Mouse (Mus musculus) hindbrain, embryonic 10.5 days (tissue): Measurements from ENCODE around the gene Clcn2. TPM values are rescaled to one million over a fixed set of nuclear protein-coding genes. Genes with fewer than 3 reads are reported as not detected.

Experiments used
- DNase-seq: peaks from one replicate; pipeline ENCODE4 v3.0.0-alpha.2; 2017; ENCODE audit warnings: low spot score
- H3K27ac ChIP-seq: fragments of 300-500 bp; sonication (generic); 2 replicates; pipeline ENCODE4 v1.5.1; 2016; ENCODE audit warnings: mild to moderate bottlenecking, moderate library complexity
- H3K27me3 ChIP-seq: fragments of 300-500 bp; sonication (generic); 2 replicates; pipeline ENCODE4 v1.6.1; 2016; ENCODE audit warnings: mild to moderate bottlenecking; ENCODE audit not compliant: poor library complexity, insufficient read depth, severe bottlenecking
- H3K36me3 ChIP-seq: fragments of 300-500 bp; sonication (generic); 2 replicates; pipeline ENCODE4 v1.6.1; 2016; ENCODE audit warnings: mild to moderate bottlenecking, moderate library complexity
- H3K4me1 ChIP-seq: fragments of 300-500 bp; sonication (generic); replicated peaks from 2 replicates; pipeline ENCODE4 v1.6.1; 2016; ENCODE audit warnings: mild to moderate bottlenecking
- H3K4me3 ChIP-seq: fragments of 300-500 bp; sonication (generic); 2 replicates; pipeline ENCODE4 v1.5.1; 2016; ENCODE audit warnings: mild to moderate bottlenecking, moderate library complexity
- H3K9me3 ChIP-seq: fragments of 300-500 bp; sonication (generic); 2 replicates; pipeline ENCODE4 v1.6.1; 2016; ENCODE audit warnings: mild to moderate bottlenecking, moderate library complexity
- WGBS: fragments of 180-500 bp; shearing (Covaris S2); methylation state at CpG from one replicate; pipeline ENCODE4 v1.1.7; 2016; 5-methylcytosine and 5-hydroxymethylcytosine counted together
- polyA plus RNA-seq: library from polyadenylated mRNA; unstranded; fragments of >200 nt; fragmentation: Nextera tagmentation; extraction: Ambion mirVana; gene quantifications from 2 replicates; pipeline ENCODE4 v1.2.1, GENCODE M21; 2016

Clcn2 gene
- polyA plus RNA-seq, 1 experiment from 2014 or later = 22.1 TPM

DNA sequence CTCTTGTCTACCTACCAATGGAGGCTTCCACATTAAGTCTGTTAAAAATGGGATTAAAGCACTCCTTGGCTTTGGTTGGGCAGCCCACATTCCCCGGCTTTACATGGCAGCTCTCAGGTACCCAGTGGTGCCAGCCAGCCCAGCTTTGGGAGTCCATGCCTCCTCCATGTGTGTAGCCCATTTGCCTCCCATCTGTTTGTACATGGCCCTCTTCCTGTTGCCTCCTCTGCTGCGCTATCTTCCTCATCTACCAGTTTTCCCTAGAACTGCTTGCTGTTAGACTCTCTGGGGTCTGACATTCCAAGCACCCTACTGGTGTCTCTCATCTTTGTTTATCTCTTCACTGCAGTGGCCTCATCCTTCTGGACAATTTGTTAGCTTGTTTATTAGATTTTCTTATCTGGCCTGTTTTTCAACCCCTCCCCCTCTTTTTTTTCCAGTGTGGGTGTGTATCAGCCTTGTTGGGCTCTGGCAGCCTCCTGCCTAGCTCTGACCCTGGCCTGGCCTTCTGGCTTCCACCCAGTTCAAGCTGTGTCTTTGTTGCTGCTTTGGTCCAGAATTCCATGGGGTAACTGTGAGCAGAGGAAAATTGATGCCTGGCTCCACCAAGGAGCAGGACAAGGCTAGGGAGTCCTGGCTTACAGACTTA is 11.0 kb downstream of the Clcn2 start:
- 86% methylated on average over 2 of the region's 2 CpGs for WGBS
- Histone ChIP-seq H3K27ac (0 out of 2 replicates have a peak overlapping the region, but pooled peaks have one; percentile 6), H3K4me1 (peaks cover 54% of the 10 kb centered on the region), H3K9me3 (no peaks in the 10 kb centered on the region), H3K27me3 (no peaks in the 10 kb centered on the region), H3K36me3 (peaks cover 89% of the 10 kb centered on the region), H3K4me3 (no peak overlapping the region)
- DNase-seq = no peak

DNA sequence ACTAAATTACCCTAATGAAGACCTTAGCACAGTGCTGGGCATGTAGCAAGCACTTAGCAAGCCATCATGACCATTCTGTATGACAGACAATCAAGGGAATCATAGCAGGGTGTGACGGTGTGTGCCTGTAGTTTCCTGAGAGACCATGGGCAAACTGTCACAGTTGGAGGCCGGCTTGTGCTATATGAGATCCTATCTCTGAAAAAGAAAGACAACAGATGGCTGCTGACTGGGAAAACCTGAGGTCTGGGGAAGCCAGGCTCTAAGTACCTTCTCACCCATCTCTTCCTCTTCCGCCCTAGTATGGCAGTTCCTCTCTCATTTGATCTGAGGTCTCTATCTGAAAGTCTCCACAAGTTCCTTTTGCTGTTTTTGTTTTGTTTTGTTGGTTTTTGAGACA is 11.8 kb downstream of the Clcn2 start:
- 76% methylated on average over 3 of the region's 3 CpGs for WGBS
- no peak for DNase-seq

GRCm38 (mm10) chr16:20703699-20704400 is 13.7 kb downstream of the Clcn2 start:
- no peak for DNase-seq
- no peak overlapping the region for H3K4me3 ChIP-seq
- no peaks in the 10 kb centered on the region for H3K27me3 ChIP-seq
- H3K9me3 ChIP-seq = no peaks in the 10 kb centered on the region
- no peak overlapping the region for H3K27ac ChIP-seq
- peaks cover 59% of the 10 kb centered on the region for H3K4me1 ChIP-seq
- 95% methylated on average over 6 of the region's 6 CpGs for WGBS
- H3K36me3 ChIP-seq = peaks cover 75% of the 10 kb centered on the region

More for the DNA sequence above, 11.8 kb downstream of the Clcn2 start:
- no peaks in the 10 kb centered on the region for H3K27me3 ChIP-seq
- H3K9me3 ChIP-seq = no peaks in the 10 kb centered on the region
- H3K4me1 ChIP-seq = peaks cover 59% of the 10 kb centered on the region
- H3K27ac ChIP-seq = no peak overlapping the region
- H3K4me3 ChIP-seq = no peak overlapping the region
- peaks cover 82% of the 10 kb centered on the region for H3K36me3 ChIP-seq

DNA sequence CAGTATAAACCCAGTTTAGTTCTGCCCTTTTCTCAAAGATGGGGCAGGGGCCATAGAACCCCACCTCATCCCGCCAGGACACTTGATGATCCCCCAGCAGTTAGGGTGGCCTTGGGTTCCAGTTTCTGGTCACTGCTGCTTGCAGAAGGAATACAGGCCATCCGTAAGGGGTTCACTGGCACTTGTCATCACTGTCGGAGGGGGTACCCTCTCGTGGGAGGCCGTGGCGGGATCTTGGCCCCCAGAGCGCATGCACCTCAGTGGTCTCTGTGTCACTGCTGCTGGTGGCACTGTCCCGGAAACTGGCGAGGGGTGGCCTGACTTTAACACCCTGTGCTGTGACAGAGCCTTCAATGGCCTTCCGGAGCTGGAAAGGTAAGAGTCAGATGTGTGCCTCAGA is 14.5 kb downstream of the Clcn2 start:
- Histone ChIP-seq H3K4me1 (peaks cover 59% of the 10 kb centered on the region), H3K9me3 (no peaks in the 10 kb centered on the region), H3K27ac (0 out of 2 replicates have a peak overlapping the region, but pooled peaks have one; percentile 23), H3K4me3 (no peak overlapping the region), H3K27me3 (no peaks in the 10 kb centered on the region), H3K36me3 (peaks cover 67% of the 10 kb centered on the region)
- WGBS = 91% methylated on average over 10 of the region's 10 CpGs
- DNase-seq = no peak

DNA sequence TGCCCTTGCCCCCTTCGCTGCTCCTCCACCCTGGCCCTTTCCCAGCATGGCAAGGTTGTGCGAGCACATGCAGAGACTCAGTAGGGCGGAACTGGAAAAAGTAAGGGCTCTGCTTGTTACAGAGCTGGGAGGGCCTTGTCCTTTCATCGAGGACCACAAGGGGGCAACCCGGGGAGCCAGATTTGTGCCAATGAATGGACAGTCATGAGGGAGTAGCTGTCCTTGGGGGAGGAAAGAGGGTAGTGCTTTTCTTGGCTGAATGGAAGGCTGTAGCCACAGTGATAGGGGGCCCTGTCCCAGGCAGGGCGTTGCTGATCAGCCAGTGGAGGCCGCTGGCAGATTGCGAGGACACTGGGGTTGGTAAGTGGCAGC is 15.0 kb downstream of the Clcn2 start:
- WGBS = 2% methylated on average over 8 of the region's 8 CpGs
- Histone ChIP-seq H3K4me3 (peak overlapping the region; percentile 34), H3K36me3 (peaks cover 62% of the 10 kb centered on the region), H3K27ac (peak overlapping the region; percentile 86), H3K4me1 (peaks cover 55% of the 10 kb centered on the region), H3K9me3 (no peaks in the 10 kb centered on the region), H3K27me3 (0 out of 2 replicates have a peak, but pooled peaks cover 2% of the 10 kb centered on the region)
- DNase-seq = peak; percentile 83

- peaks cover 56% of the 10 kb centered on the region for H3K36me3 ChIP-seq
- peak overlapping the region; percentile 86 for H3K27ac ChIP-seq
- no peaks in the 10 kb centered on the region for H3K9me3 ChIP-seq
- 11% methylated on average over 12 of the region's 12 CpGs for WGBS
- H3K4me1 ChIP-seq = peaks cover 49% of the 10 kb centered on the region
- DNase-seq = peak; percentile 48
- H3K4me3 ChIP-seq = peak overlapping the region; percentile 34
- H3K27me3 ChIP-seq = 0 out of 2 replicates have a peak, but pooled peaks cover 3% of the 10 kb centered on the region
Observed at GRCm38 (mm10) chr16:20701729-20702521, 15.6 kb downstream of the Clcn2 start.

GRCm38 (mm10) chr16:20701316-20701715 is 16.2 kb downstream of the Clcn2 start:
- Histone ChIP-seq H3K27me3 (0 out of 2 replicates have a peak, but pooled peaks cover 3% of the 10 kb centered on the region), H3K4me3 (peak overlapping the region; percentile 34; the same call in 1 of the 2 replicates), H3K4me1 (peaks cover 46% of the 10 kb centered on the region), H3K36me3 (peaks cover 50% of the 10 kb centered on the region), H3K27ac (peak overlapping the region; percentile 86), H3K9me3 (no peaks in the 10 kb centered on the region)
- peak; percentile 20 for DNase-seq
- 36% methylated on average over 7 of the region's 7 CpGs for WGBS

GRCm38 (mm10) chr16:20700036-20700435 is 17.5 kb downstream of the Clcn2 start:
- Histone ChIP-seq H3K4me1 (peaks cover 49% of the 10 kb centered on the region), H3K36me3 (peaks cover 37% of the 10 kb centered on the region), H3K4me3 (no peak overlapping the region), H3K27ac (peak overlapping the region; percentile 64), H3K27me3 (peaks cover 9% of the 10 kb centered on the region), H3K9me3 (no peaks in the 10 kb centered on the region)
- DNase-seq = peak; percentile 26
- WGBS = 29% methylated on average over 5 of the region's 5 CpGs

DNA sequence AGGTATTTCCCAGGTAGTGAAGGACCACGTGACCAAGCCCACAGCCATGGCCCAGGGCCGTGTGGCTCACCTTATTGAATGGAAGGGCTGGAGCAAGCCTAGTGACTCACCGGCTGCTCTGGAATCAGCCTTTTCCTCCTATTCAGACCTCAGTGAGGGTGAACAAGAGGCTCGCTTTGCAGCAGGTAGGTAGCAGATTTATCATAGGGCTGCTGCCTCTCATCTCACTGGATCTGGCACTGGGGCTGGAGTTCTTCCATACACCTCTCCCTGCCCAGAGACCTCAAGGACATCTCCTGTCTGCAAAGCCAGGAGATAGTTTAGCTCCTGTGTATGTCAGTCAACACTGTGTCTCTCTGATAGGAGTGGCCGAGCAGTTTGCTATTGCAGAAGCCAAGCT is 18.3 kb downstream of the Clcn2 start:
- DNase-seq = no peak
- Histone ChIP-seq H3K36me3 (peaks cover 29% of the 10 kb centered on the region), H3K4me1 (peaks cover 55% of the 10 kb centered on the region), H3K27ac (no peak overlapping the region), H3K4me3 (no peak overlapping the region), H3K9me3 (no peaks in the 10 kb centered on the region), H3K27me3 (peaks cover 17% of the 10 kb centered on the region)
- 76% methylated on average over 5 of the region's 5 CpGs for WGBS

DNA sequence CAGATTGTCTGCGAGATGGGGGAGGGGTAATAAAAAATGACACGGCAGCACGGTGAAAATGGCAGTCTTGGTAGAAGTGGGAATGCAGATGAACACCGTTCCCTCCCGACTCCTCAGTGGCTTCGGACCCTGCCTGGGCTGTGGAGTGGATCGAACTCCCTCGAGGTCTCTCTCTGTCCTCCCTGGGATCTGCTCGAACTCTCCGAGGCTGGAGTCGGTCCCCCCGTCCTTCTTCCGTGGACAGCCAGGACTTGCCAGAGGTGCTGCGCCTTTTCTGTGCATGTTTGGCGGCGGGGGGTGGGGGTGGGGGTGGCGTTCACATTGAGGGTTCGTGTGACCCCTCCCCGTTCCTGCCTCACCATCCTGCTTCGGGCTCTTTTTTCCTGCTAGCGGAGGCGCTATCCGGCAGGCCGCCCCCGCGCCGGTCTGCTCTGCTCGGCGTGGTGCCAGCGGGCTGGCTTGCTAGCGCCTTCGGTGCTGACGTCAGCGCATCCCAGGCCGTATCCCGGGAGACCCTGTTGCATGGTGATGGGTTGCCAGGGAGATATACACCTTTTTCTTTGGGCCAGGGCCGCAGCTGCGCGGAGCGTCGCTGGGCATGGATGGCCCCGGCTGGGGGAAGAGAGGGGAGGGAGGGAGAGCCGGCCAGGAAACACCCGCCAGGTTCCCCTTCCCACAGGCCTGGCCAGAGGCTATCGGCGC is 21.8 kb downstream of the Clcn2 start:
- 2% methylated on average over 46 of the region's 46 CpGs for WGBS
- H3K9me3 ChIP-seq = no peaks in the 10 kb centered on the region
- peak overlapping the region; percentile 56 for H3K4me3 ChIP-seq
- peaks cover 20% of the 10 kb centered on the region for H3K27me3 ChIP-seq
- peaks cover 53% of the 10 kb centered on the region for H3K4me1 ChIP-seq
- H3K36me3 ChIP-seq = peaks cover 29% of the 10 kb centered on the region
- DNase-seq = peak; percentile 89
- peak overlapping the region; percentile 83 for H3K27ac ChIP-seq

GRCm38 (mm10) chr16:20694781-20695180 is 22.8 kb downstream of the Clcn2 start:
- H3K4me3 ChIP-seq = no peak overlapping the region
- DNase-seq = no peak
- peaks cover 35% of the 10 kb centered on the region for H3K36me3 ChIP-seq
- peaks cover 20% of the 10 kb centered on the region for H3K27me3 ChIP-seq
- H3K4me1 ChIP-seq = peaks cover 47% of the 10 kb centered on the region
- peak overlapping the region; percentile 17; the same call in 1 of the 2 replicates for H3K27ac ChIP-seq
- H3K9me3 ChIP-seq = no peaks in the 10 kb centered on the region
- WGBS = 75% methylated on average over 8 of the region's 8 CpGs

GRCm38 (mm10) chr16:20693111-20693701 is 24.3 kb downstream of the Clcn2 start, which contains the start of gene Fam131a:
TSS of gene Fam131a (plus strand) at chr16:20693241.
- DNase-seq = peak; percentile 96
- H3K4me1 ChIP-seq = peaks cover 45% of the 10 kb centered on the region
- WGBS = under 1% methylated on average over 37 of the region's 37 CpGs

More at GRCm38 (mm10) chr16:20693111-20693701, 24.3 kb downstream of the Clcn2 start, which contains the start of gene Fam131a:
- H3K4me3 ChIP-seq = peak within 1 kb of the TSS; percentile 67
- H3K27me3 ChIP-seq = peaks cover 20% of the 10 kb centered on the region
- peak within 1 kb of the TSS; percentile 89 for H3K27ac ChIP-seq
- H3K9me3 ChIP-seq = no peaks in the 10 kb centered on the region
- H3K36me3 ChIP-seq = peaks cover 43% of the 10 kb centered on the region
